8 mouse cellular contexts compared by ENCODE assay signal in the genomic region with DNA sequence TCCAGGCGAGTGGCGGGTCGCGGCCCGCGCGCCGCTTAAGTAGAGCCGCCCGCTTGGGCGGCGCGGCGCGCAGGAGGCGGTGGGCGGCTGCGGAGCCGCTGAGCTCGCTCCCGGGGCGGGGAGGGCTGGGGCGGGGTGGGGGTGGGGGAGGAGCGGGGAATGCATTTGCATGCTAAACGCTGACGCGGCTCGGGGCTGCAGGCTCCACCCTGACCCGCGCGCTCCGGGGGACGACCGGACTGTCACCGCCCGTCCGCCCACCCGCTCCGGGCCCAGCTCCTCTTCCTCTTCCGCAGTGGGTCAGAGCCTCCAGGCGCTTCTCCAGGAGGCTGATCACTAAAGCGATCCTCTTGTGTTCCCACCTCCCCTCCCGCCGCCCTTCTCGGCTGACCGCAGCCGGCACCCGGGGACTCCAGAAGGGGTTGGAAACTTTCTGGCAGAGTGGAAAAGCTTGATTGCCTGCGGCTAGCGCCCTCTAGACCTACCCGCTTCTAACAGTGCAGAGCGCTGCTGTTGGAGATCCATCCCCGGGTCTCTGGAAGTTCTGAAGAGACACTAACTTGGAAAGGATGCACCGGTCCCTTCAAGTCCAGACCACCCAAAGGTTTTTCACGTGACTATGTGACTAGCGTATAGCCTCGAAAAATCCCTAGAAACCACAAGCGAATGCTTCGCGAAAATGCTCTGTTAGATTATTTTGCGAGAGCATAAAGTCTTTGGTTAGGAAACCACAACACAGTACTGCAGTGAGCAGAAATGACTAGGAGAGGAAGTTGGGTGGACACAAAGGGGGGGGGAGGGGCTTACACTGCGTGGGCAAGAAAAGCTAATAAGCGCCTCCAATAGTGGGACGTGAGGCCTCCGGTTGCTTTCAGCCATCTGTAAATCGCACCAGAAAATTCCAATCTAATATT. TPM values are rescaled to one million over a fixed set of nuclear protein-coding genes. Genes with fewer than 3 reads are reported as not detected.
A peak's percentile ranks its signal among the peaks of the same experiment; 100 is the strongest.
DNase-seq lines count a peak whose midpoint lies in the region; ATAC-seq and TF ChIP-seq lines count a peak whose summit lies in the region.

Kctd12 (minus strand) TSS at position 11 of the 914 bp plus-strand sequence.

- H3K27ac ChIP-seq in heart, embryonic 10.5 days: peak within 1 kb of the TSS; percentile 90
- peak within 1 kb of the TSS; percentile 97 for H3K27ac ChIP-seq in limb, embryonic 15.5 days
- peak within 1 kb of the TSS; percentile 77 for H3K27ac ChIP-seq in midbrain, embryonic 16.5 days (ENCODE audit: low read length)
- peak within 1 kb of the TSS; percentile 98 for H3K27ac ChIP-seq in spleen, adult 2 months (ENCODE audit: insufficient read depth, low read length)

- ATAC-seq in limb, embryonic 15.5 days (ENCODE audit: insufficient number of reproducible peaks, low FRiP score, low TSS enrichment, low read depth): peak; percentile 94
- ATAC-seq in midbrain, embryonic 16.5 days: peak; percentile 88

- DNase-seq in 416B (ENCODE audit: low read depth): peak; percentile 90
- peak; percentile 93 for DNase-seq in brain, adult 2 months (ENCODE audit: low read depth, low spot score)
- peak; percentile 94 for DNase-seq in heart, embryonic 10.5 days (ENCODE audit: low spot score)
- DNase-seq in kidney, adult 9 months: peak; percentile 90
- DNase-seq in spleen, adult 2 months (ENCODE audit: low read depth in 1 of 2, low spot score in 2 of 2): peak; percentile 81 to 89

- H3K4me2 ChIP-seq in limb, embryonic 15.5 days: peak within 1 kb of the TSS; percentile 87
- peak within 1 kb of the TSS; percentile 91 for H3K4me2 ChIP-seq in midbrain, embryonic 16.5 days (ENCODE audit: low read length)

- peak; percentile 27; the same call in 1 of the 2 replicates for TF ChIP-seq CTCF in spleen, adult 2 months (IDR thresholded peaks at IDR 0.05; ENCODE audit: extremely low read depth, insufficient read depth, insufficient read length, insufficient replicate concordance)

- no peaks in the 10 kb centered on the region for H3K36me3 ChIP-seq in erythroblast, embryonic 14.5 days (ENCODE audit: control insufficient read depth)
- H3K36me3 ChIP-seq in heart, embryonic 10.5 days: no peaks in the 10 kb centered on the region
- H3K36me3 ChIP-seq in limb, embryonic 15.5 days: no peaks in the 10 kb centered on the region
- no peaks in the 10 kb centered on the region for H3K36me3 ChIP-seq in midbrain, embryonic 16.5 days (ENCODE audit: control insufficient read depth, insufficient read depth, low read length)
- H3K36me3 ChIP-seq in spleen, adult 2 months (ENCODE audit: control insufficient read depth, insufficient read depth, low read length): no peaks in the 10 kb centered on the region

- H3K4me1 ChIP-seq in erythroblast, embryonic 14.5 days (ENCODE audit: control insufficient read depth): peaks cover 7% of the 10 kb centered on the region
- peaks cover 12% of the 10 kb centered on the region for H3K4me1 ChIP-seq in heart, embryonic 10.5 days
- H3K4me1 ChIP-seq in limb, embryonic 15.5 days: peaks cover 13% of the 10 kb centered on the region; the same call in 1 of the 2 replicates
- peaks cover 12% of the 10 kb centered on the region for H3K4me1 ChIP-seq in midbrain, embryonic 16.5 days (ENCODE audit: control insufficient read depth, insufficient read depth, low read length)
- H3K4me1 ChIP-seq in spleen, adult 2 months (ENCODE audit: control insufficient read depth, insufficient read depth, insufficient read length): no peaks in the 10 kb centered on the region; the same call in 1 of the 2 replicates

- peak within 1 kb of the TSS; percentile 76 for H3K9ac ChIP-seq in limb, embryonic 15.5 days
- peak within 1 kb of the TSS; percentile 93 for H3K9ac ChIP-seq in midbrain, embryonic 16.5 days (ENCODE audit: low read depth, low read length)

- 2% methylated on average over 54 of the region's 66 CpGs for WGBS in heart, embryonic 10.5 days
- WGBS in limb, embryonic 15.5 days: under 1% methylated on average over 62 of the region's 66 CpGs
- WGBS in midbrain, embryonic 16.5 days: 3% methylated on average over 35 of the region's 66 CpGs
- under 1% methylated on average over 40 of the region's 66 CpGs for WGBS in spleen, adult 2 months

- no peaks in the 10 kb centered on the region for H3K9me3 ChIP-seq in erythroblast, embryonic 14.5 days (ENCODE audit: control insufficient read depth, low read length)
- H3K9me3 ChIP-seq in heart, embryonic 10.5 days: no peaks in the 10 kb centered on the region
- H3K9me3 ChIP-seq in limb, embryonic 15.5 days: no peaks in the 10 kb centered on the region
- H3K9me3 ChIP-seq in midbrain, embryonic 16.5 days (replicated peaks; ENCODE audit: control insufficient read depth, low read length, poor library complexity, severe bottlenecking): no peaks in the 10 kb centered on the region

- H3K27me3 ChIP-seq in erythroblast, embryonic 14.5 days (ENCODE audit: control insufficient read depth): peaks cover 56% of the 10 kb centered on the region
- no peaks in the 10 kb centered on the region for H3K27me3 ChIP-seq in heart, embryonic 10.5 days (ENCODE audit: insufficient read depth, poor library complexity, severe bottlenecking)
- no peaks in the 10 kb centered on the region for H3K27me3 ChIP-seq in limb, embryonic 15.5 days
- no peaks in the 10 kb centered on the region for H3K27me3 ChIP-seq in midbrain, embryonic 16.5 days (ENCODE audit: control insufficient read depth, insufficient read depth, low read depth, low read length)
- no peaks in the 10 kb centered on the region for H3K27me3 ChIP-seq in spleen, adult 2 months (ENCODE audit: control insufficient read depth, insufficient read depth, low read length)

- TF ChIP-seq POLR2A in spleen, adult 2 months (IDR thresholded peaks at IDR 0.05; ENCODE audit: low read depth, low read length): peak; percentile 66

- H3K4me3 ChIP-seq in erythroblast, embryonic 14.5 days (replicated peaks): peak within 1 kb of the TSS; percentile 51
- peak within 1 kb of the TSS; percentile 78 for H3K4me3 ChIP-seq in heart, embryonic 10.5 days
- H3K4me3 ChIP-seq in limb, embryonic 15.5 days: peak within 1 kb of the TSS; percentile 78
- peak within 1 kb of the TSS; percentile 66 for H3K4me3 ChIP-seq in midbrain, embryonic 16.5 days (ENCODE audit: low read depth, low read length)
- H3K4me3 ChIP-seq in spleen, adult 2 months (ENCODE audit: extremely low read depth, insufficient read depth, insufficient read length): peak within 1 kb of the TSS; percentile 93

RNA-seq across cellular contexts. Expression of gene Kctd12, which starts in this region (rescaled TPM):
- polyA plus RNA-seq in erythroblast, embryonic 14.5 days (2012): 0.03 and 0.04 TPM in 2 replicates
- 2.5 and 3.4 TPM in 2 replicates for polyA plus RNA-seq in heart, embryonic 10.5 days (2016; fragmentation: Nextera tagmentation; extraction: Ambion mirVana)
- polyA plus RNA-seq in limb, embryonic 15.5 days (2015; fragmentation: Nextera tagmentation; extraction: Ambion mirVana): 34.5 and 50.6 TPM in 2 replicates
- polyA plus RNA-seq in midbrain, embryonic 16.5 days (2015; fragmentation: Nextera tagmentation; extraction: Ambion mirVana): 15.7 and 17.0 TPM in 2 replicates
- 36.4 and 60.3 TPM in 2 replicates for polyA plus RNA-seq in spleen, adult 2 months (2012; rRNA removed)

Comparison
In these comparisons a context has a peak if more than half of its experiments do, and no peak if none do; other contexts are left out.
1. Peak in every context shown above with its lines: DNase-seq, ATAC-seq, H3K4me3 ChIP-seq and H3K27ac ChIP-seq.